Mouse (Mus musculus): ENCODE measurements around the gene Hdac1. TPM values are rescaled to one million over a fixed set of nuclear protein-coding genes. Genes with fewer than 3 reads are reported as not detected.

Hdac1 gene
- polyA plus RNA-seq, 1 experiment, result 156 TPM

DNA sequence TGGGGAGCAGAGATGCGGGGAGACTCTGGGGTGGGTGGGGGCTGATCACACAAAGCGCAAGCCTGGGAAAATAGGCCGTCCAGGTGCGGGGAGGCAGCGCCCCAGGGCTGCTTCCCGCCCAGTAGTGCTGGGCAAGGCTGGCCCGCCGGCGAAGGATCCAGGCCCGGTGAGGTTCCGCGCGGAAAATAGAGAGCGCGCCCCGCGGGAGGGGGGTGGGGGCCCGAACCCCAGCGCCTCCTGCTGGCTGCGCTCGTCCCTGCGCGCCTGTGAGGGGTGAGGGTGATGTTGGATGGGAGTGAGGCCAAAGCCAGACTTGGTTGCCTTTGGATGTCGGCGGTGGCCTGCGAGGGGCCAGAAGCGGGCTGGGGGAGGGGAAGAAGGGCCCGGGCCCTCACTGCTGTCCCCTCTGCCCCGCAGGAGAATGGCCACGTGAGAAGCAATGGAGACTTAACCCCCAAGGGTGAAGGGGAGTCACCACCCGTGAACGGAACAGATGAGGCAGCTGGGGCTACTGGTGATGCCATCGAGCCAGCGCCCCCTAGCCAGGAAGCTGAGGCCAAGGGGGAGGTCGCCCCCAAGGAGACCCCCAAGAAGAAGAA, 28.1 kb downstream of the Hdac1 start:
- H3K27ac ChIP-seq (ENCODE audit: insufficient read depth, low read length), result no peak overlapping the region
- peak overlapping the region; percentile 68 for H3K4me3 ChIP-seq (ENCODE audit: insufficient read depth, low read length)
- TF ChIP-seq CTCF (IDR thresholded peaks at IDR 0.05; ENCODE audit: borderline replicate concordance, insufficient read depth, low read length), result peak; percentile 79
- TF ChIP-seq POLR2A (IDR thresholded peaks at IDR 0.05; ENCODE audit: low read depth, low read length), result no peak
- H3K4me1 ChIP-seq (ENCODE audit: control insufficient read depth, insufficient read depth, low read length), result peaks cover 4% of the 10 kb centered on the region; the same call in 1 of the 2 replicates

- H3K27ac ChIP-seq (ENCODE audit: insufficient read depth, low read length), result no peak overlapping the region
- peaks cover 4% of the 10 kb centered on the region; the same call in 1 of the 2 replicates for H3K4me1 ChIP-seq (ENCODE audit: control insufficient read depth, insufficient read depth, low read length)
- peak overlapping the region; percentile 68 for H3K4me3 ChIP-seq (ENCODE audit: insufficient read depth, low read length)
- TF ChIP-seq POLR2A (IDR thresholded peaks at IDR 0.05; ENCODE audit: low read depth, low read length) (no peak), CTCF (IDR thresholded peaks at IDR 0.05; ENCODE audit: borderline replicate concordance, insufficient read depth, low read length) (no peak)
These were observed 28.6 kb downstream of the Hdac1 start for GRCm38 (mm10) chr4:129513891-129514290.

DNA sequence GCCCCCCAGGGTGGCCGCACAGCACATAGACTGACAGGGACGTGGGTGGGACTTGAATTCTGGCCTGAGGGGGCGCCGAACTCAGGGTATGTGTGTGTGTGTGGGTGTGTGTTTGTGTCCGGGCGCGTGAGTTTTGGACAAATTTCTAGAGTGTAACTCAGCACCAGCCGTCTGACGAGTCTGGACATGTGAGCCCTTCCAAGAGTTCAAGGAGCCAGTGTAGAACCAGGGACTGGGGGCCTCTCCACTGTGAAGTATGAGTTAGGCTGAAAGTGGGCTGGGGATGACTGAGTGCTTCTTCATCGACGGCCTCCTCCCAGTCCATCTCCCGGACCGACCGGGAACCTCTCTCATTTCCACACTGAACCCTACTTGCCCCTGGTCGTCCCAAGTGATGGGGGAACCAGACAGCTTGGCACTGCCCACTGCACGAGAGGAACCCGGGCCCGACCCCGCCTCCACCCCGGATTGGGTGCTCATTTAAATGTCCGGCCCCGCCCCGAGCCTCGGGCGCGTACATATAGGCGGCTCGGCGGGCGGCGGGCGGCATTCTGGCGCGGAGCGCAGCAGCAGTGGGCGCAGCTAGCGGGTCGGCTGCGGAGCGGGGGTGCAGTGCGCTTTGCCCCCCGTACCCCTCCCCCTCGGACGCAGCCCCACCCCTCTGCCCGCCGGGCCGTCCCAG, 29.3 kb downstream of the Hdac1 start, which contains the start of gene Marcksl1:
Gene Marcksl1 (plus strand): TSS at position 496 of the 682 bp plus-strand sequence.
- Histone ChIP-seq H3K27ac (ENCODE audit: insufficient read depth, low read length) (no peak within 1 kb of the TSS), H3K4me1 (ENCODE audit: control insufficient read depth, insufficient read depth, low read length) (peaks cover 4% of the 10 kb centered on the region; the same call in 1 of the 2 replicates), H3K4me3 (ENCODE audit: insufficient read depth, low read length) (peak within 1 kb of the TSS; percentile 68)
- no peak for TF ChIP-seq CTCF (IDR thresholded peaks at IDR 0.05; ENCODE audit: borderline replicate concordance, insufficient read depth, low read length)
- peak; percentile 94 for TF ChIP-seq POLR2A (IDR thresholded peaks at IDR 0.05; ENCODE audit: low read depth, low read length)

GRCm38 (mm10) chr4:129511413-129512096, 31.0 kb downstream of the Hdac1 start:
- TF ChIP-seq CTCF (IDR thresholded peaks at IDR 0.05; ENCODE audit: borderline replicate concordance, insufficient read depth, low read length), result no peak
- Histone ChIP-seq H3K4me3 (ENCODE audit: insufficient read depth, low read length) (no peak overlapping the region), H3K4me1 (ENCODE audit: control insufficient read depth, insufficient read depth, low read length) (peaks cover 4% of the 10 kb centered on the region; the same call in 1 of the 2 replicates), H3K27ac (ENCODE audit: insufficient read depth, low read length) (no peak overlapping the region)

DNA sequence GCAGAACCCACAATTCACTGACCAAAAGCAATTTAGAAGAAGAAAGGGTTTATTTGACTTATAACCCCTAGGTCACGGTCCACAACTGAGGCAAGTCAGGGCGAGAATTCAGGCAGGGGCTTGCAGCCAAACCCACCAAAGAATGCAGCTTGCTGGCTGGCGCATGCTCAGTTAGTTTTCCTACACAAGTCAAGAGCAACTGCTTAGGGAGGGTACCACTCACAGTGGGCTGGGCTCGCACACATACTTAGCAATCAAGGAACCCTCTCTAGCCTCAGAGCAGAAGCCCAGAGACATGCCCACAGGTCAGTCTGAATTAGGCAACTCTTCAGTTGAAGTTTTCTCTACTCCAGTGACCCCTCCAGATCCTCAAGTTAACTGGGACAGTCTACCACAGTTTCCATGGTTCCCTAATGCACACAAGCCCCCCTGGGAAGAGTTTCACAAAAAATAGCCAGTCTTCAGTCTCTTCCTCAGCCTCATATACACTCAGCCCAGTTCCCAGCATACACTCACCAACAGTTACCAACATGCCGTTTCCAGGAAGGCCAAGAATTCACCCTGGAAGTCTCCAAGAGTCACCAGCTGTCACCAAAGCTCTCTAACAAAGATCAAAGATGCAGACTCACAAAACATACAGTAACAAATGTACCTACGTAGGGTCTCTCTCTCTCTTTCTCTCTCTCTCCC, 31.6 kb downstream of the Hdac1 start:
- Histone ChIP-seq H3K4me3 (ENCODE audit: insufficient read depth, low read length) (no peak overlapping the region), H3K4me1 (ENCODE audit: control insufficient read depth, insufficient read depth, low read length) (peaks cover 4% of the 10 kb centered on the region; the same call in 1 of the 2 replicates), H3K27ac (ENCODE audit: insufficient read depth, low read length) (no peak overlapping the region)
- TF ChIP-seq CTCF (IDR thresholded peaks at IDR 0.05; ENCODE audit: borderline replicate concordance, insufficient read depth, low read length), result no peak
- TF ChIP-seq POLR2A (IDR thresholded peaks at IDR 0.05; ENCODE audit: low read depth, low read length), result no peak

DNA sequence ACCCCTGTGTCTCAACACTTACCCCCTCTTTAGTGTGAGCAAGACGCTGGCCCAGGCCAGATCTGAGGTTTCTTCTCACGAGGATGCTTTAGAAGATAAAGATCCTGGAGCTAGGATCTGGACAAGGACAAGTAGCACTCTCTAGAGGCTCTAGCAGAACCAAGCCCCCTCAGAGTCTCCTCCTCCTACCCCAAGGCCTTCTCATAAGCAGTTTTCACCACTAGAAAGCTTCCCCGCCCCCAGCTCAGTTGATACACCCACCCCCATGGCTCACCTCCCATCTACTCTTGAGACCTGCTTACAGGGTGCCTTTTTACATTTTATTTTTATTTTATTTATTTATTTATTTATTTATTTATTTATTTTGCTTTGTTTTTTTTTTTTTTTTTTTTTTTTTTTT, 32.9 kb downstream of the Hdac1 start:
- Histone ChIP-seq H3K4me3 (ENCODE audit: insufficient read depth, low read length) (no peak overlapping the region), H3K27ac (ENCODE audit: insufficient read depth, low read length) (no peak overlapping the region), H3K4me1 (ENCODE audit: control insufficient read depth, insufficient read depth, low read length) (no peaks in the 10 kb centered on the region)
- no peak for TF ChIP-seq POLR2A (IDR thresholded peaks at IDR 0.05; ENCODE audit: low read depth, low read length)
- TF ChIP-seq CTCF (IDR thresholded peaks at IDR 0.05; ENCODE audit: borderline replicate concordance, insufficient read depth, low read length), result no peak

DNA sequence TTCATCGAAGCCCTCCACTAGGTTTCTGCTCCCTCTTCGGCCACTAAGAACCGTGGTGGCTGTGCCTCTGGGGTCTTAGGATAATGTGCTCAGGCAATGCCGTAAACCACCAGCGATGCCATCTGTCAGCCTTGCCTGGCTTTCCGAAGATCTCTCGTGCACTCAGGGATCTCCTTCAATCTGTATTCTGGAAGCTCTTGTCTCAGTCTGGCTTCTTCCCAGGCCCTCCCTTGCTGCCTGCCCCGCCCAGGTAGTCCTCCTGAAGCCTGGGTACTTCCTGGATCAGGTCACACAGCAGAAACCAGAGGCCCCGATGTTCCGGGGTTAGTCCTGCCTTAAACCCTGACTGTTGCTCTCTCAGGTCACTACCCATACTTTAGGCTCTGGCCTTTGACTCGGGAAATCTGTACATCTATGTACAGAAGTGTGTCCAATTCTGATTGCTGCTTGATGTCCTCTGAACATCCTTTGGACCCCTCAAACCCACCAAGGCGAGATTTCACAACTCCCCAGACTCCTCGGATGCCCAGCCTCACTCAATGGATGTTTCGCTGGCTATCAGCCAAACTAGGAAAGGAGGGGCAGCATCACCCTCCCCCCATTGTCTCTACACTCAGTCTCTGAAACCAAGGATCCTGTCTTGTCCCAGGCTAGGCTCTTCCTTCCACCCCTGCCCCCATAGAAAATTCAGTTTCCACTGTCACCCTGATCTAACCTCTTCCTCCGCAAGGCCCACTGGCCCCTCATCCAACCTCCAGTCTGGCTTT, 33.5 kb downstream of the Hdac1 start:
- Histone ChIP-seq H3K4me3 (ENCODE audit: insufficient read depth, low read length) (no peak overlapping the region), H3K27ac (ENCODE audit: insufficient read depth, low read length) (no peak overlapping the region), H3K4me1 (ENCODE audit: control insufficient read depth, insufficient read depth, low read length) (no peaks in the 10 kb centered on the region)
- TF ChIP-seq POLR2A (IDR thresholded peaks at IDR 0.05; ENCODE audit: low read depth, low read length) (no peak), CTCF (IDR thresholded peaks at IDR 0.05; ENCODE audit: borderline replicate concordance, insufficient read depth, low read length) (no peak)

- Histone ChIP-seq H3K4me3 (ENCODE audit: insufficient read depth, low read length) (no peak overlapping the region), H3K4me1 (ENCODE audit: control insufficient read depth, insufficient read depth, low read length) (peaks cover 3% of the 10 kb centered on the region), H3K27ac (ENCODE audit: insufficient read depth, low read length) (no peak overlapping the region)
- TF ChIP-seq CTCF (IDR thresholded peaks at IDR 0.05; ENCODE audit: borderline replicate concordance, insufficient read depth, low read length), result no peak
- TF ChIP-seq POLR2A (IDR thresholded peaks at IDR 0.05; ENCODE audit: low read depth, low read length), result no peak
These were observed 34.3 kb downstream of the Hdac1 start for GRCm38 (mm10) chr4:129508237-129508515.

Data from embryonic fibroblast, embryonic 13.5 days (primary cell).